Mouse (Mus musculus): ENCODE results near the gene R3hdm1.

The R3hdm1 gene

DNA sequence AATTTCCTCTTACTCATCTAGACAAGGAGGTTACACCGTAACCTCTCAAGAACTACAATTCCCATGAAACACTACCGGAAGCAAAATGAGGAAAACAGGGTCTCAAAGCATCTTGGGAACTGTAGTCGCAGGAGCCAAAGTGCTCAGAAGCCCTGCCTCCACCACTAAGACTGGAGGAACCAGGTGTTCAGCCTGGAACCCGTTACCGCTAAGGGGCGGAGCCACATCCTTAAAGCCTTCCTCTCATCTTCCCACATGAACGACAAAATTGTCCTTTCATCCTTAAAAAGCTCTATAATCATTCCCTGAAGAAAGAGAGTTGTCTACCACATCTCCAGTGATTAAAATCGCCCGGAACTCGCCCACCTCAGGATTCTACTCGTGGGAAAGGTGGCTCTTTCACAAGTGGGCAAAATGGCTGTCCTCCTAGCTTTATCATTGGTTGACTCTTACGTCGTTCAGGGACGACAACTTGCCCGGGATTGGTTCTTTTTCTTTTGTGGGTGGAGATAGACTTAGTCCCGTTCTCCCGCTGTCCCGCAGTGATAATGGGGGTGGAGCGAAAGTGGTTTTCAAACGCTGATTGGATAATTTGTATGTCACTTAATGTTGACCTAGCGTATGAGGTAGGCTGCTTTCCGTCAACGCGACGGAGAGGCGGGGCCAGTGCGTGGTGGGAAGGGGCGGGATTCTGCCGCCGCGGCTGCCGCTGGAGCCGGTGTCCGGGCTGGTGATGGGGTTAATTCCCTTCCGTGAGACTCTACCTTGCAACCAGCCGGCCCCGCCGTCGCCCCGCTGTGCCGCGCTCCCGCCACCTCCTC is at the start of gene R3hdm1, which contains the start of gene Zranb3:
Gene R3hdm1, plus strand, starts transcription at position 661 of the 821 bp plus-strand sequence.
Gene Zranb3, minus strand, starts transcription at position 407 of the 821 bp plus-strand sequence.
- peak; percentile 90 for DNase-seq (ENCODE audit: low spot score)

DNA sequence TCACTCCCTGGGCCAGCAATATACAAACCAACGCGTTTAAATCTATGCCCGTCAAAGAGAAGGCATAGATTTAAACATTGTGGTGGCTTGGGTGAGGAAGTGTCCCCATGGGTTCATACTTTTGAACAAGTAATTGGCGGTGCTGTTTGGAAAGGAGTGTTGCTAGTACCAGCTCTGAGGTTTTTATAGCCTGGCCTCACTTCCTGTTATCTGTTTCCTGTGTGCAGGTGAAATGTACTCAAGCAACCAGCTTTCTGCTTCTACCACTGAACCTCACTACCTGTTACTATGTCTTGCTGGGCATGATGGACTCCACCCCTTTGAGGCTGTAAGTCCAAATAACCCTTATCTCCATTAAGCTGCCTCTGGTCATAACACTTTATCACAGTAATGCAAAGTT is 45.8 kb upstream of the R3hdm1 start:
- DNase-seq (ENCODE audit: low spot score): no peak

GRCm38 (mm10) chr1:128058625-128059024 is 44.5 kb upstream of the R3hdm1 start:
- no peak for DNase-seq (ENCODE audit: low spot score)

DNA sequence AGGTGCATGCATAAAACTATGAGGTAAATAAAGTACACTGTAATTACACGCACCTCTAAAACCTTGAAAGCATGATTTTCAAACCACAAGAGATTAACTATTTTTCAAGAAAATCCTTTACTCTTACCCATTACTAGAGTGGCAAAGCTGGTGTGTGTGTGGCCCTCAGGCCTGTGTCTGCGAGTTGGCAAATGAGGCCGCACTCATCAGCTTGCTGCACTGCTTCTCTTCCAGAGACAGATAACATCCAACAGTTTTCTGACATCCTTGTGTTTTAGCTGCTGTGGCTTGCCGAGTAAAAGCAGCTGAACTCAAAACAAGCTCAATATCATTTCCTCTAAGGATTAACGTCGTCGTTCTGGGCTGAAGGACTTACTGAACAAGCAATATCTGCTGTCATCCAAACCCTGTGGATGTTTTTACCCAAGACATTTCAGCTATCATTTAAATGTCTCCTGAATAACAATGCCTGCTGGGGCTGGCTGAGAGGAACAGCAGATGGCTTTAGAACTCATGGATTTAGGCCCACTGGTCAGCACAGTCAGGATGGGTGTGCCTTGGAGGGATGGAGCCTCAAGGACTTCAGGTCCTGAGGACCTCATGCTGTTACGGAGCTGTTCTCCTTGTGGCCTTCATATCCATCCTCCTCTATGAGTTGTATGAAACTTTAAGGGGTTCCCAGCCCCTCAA is 42.3 kb upstream of the R3hdm1 start:
- DNase-seq (ENCODE audit: low spot score): no peak

- no peak for DNase-seq (ENCODE audit: low spot score)
Measured at GRCm38 (mm10) chr1:128061401-128061800, 41.7 kb upstream of the R3hdm1 start.

DNA sequence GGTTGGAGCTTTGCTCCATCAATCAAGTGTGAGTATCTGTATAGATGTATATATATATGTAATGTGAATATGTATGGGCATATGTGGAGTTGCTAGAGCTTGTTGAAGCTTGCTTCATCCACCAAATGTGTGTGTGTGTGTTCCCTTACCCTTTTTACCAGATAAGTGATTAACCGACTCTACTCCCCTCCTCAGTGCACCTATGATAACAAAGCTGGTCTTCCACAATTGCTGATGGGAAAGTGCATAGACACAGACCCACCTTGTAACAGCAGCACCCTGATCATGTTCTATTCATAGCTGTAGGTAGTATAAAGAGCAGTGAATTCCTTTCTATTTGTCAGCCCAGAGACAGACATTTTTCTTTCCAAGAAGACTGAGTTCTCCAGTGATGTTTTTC is 40.9 kb upstream of the R3hdm1 start:
- DNase-seq (ENCODE audit: low spot score): no peak

DNA sequence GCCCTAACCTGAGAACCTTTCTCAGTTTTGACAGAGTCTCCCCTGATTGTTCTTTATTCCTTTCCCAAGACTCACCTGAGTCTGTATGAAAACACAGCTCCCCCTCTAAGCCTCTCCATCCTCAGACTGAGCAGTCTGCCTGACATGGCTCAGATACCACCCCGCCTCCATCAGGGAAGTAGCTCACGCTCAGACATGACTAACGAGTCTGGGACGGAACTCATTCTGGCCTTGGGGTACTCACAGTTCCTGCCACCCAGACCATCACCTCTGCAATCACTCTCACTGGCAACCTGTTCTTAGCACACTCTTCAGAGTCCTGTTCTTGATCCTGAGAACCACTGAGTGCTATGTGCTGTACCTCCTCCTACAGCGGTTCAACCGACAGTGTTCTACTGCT is 38.4 kb upstream of the R3hdm1 start:
- DNase-seq (ENCODE audit: low spot score): no peak

GRCm38 (mm10) chr1:128068945-128069397 is 34.1 kb upstream of the R3hdm1 start:
- no peak for DNase-seq (ENCODE audit: low spot score)

DNA sequence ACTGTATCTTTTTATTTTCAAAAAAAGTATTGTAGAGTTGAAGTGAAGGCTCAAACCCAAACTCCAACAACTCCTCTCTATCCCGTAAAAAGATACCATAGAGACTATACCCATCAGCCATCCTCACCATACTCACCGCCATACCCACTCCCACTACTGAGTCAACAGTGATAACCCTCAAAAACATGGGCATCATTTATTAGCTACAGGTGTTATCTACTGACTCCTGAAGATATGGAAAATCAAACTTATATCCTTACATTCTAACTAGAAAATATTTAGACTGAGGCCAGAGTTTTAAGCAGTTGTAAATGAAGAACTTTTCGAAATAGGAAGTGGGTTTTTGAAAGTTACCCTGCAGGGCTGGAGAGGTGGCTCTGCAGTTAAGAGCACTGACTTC is 33.1 kb upstream of the R3hdm1 start:
- no peak for DNase-seq (ENCODE audit: low spot score)

- DNase-seq (ENCODE audit: low spot score): no peak
Measured at GRCm38 (mm10) chr1:128073051-128073450, 30.1 kb upstream of the R3hdm1 start.

DNA sequence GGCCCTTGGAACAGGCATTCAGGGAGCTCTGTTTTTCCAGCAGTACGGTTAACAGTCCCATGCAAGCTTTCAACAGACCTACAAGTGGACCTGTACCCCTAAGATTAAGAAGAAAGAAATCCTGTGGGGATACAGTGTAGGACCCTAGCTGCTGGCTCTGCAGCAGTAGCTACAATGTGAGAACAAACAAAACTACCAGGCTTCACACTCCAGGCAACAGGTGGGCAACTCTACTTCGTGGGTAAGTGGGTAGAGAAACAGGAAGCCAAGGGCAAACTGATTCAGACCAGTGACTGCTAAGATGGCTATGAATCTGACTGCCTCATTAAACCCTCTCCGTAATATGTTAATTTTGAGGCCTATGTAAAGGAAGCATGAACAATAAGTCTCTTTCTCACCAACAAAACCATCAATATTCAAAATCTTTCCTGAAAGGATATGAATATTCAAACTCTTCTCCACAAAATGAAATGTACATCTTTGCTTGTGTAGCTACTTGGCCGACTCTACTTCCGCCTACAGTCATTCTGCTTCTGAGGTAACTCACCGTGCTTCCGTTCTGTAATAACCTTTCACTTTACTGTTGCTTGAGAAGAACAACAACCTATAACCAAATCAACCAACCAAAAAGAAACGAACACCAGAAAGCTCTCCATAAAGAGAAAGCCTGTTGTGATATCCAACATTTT is 26.2 kb upstream of the R3hdm1 start:
- no peak for DNase-seq (ENCODE audit: low spot score)

- no peak for DNase-seq (ENCODE audit: low spot score)
Measured at GRCm38 (mm10) chr1:128077788-128078187, 25.3 kb upstream of the R3hdm1 start.

GRCm38 (mm10) chr1:128078646-128079045 is 24.5 kb upstream of the R3hdm1 start:
- DNase-seq (ENCODE audit: low spot score): no peak

GRCm38 (mm10) chr1:128080936-128081696 is 22.0 kb upstream of the R3hdm1 start:
- no peak for DNase-seq (ENCODE audit: low spot score)

GRCm38 (mm10) chr1:128081873-128082272 is 21.2 kb upstream of the R3hdm1 start:
- no peak for DNase-seq (ENCODE audit: low spot score)

GRCm38 (mm10) chr1:128082800-128083199 is 20.3 kb upstream of the R3hdm1 start:
- no peak for DNase-seq (ENCODE audit: low spot score)

DNA sequence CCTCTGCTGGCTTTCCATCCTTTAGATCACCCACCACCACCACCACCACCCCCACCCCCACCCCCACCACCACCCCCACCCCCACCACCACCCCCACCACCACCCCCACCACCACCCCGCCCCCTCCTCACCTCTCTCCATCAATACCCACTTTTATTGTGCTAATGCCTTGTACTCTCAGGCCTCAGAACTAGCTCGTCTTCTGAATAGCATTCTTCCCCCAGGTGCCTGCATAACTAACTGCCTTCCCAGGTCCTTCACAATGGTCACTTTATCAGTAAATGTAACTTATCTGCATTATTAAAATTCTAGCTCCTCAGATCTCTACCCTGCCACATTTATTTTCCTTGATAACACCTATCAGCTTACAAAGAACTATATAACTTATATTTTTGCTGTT is 8.4 kb upstream of the R3hdm1 start:
- no peak for DNase-seq (ENCODE audit: low spot score)

GRCm38 (mm10) chr1:128098309-128098708 is 4.8 kb upstream of the R3hdm1 start:
- no peak for DNase-seq (ENCODE audit: low spot score)

GRCm38 (mm10) chr1:128102251-128102640 is 855 bp upstream of the R3hdm1 start:
- DNase-seq (ENCODE audit: low spot score): peak; percentile 46

- DNase-seq (ENCODE audit: low spot score): no peak
Measured at GRCm38 (mm10) chr1:128103520-128104088, 503 bp downstream of the R3hdm1 start.

- DNase-seq (ENCODE audit: low spot score): no peak
Measured at GRCm38 (mm10) chr1:128120913-128121627, 18.0 kb downstream of the R3hdm1 start.

Measured in ovary, postnatal 14 days (tissue).